Mouse (Mus musculus): ENCODE measurements at regions not wholly inside any gene's neighbourhood (a gene's known extent, or its start where the extent isn't known, plus 50 kb on each side); places are given as distances from the start of the nearest gene placed in this dataset.
A peak's percentile ranks its signal among the peaks of the same experiment; 100 is the strongest.

DNA sequence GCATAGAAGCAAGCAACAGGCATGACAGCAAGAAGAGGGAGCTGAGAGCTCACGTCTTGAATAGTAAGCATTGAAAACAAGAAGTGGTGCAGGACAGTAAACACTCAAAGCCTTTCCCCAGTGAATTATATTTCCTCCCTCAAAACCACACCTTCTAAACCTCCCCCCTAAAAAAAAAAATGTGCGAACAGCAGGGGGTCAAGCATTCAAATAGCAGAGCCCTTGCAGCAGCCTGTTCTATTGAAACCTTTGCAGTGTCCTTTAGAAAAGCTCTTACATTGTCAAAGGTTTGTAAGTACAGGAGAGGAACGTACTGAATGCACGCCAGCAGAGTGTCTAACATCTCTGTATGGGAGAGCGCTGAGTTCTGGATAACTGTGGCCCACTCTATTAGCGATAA is 145.1 kb upstream of the Cd180 start:
- TF ChIP-seq POU5F1 (IDR thresholded peaks at IDR 0.05; ENCODE audit: borderline replicate concordance, low read length) (no peak), CTCF (conservative IDR thresholded peaks at IDR 0.05; ENCODE audit: low read length) (no peak), NANOG (IDR thresholded peaks at IDR 0.05; ENCODE audit: borderline replicate concordance, low read length) (peak; percentile 31; the same call in 1 of the 2 replicates)

Data from E14TG2a.4 (cell line).